Mouse (Mus musculus): ENCODE data around the gene Crhr1.

Gene Crhr1

DNA sequence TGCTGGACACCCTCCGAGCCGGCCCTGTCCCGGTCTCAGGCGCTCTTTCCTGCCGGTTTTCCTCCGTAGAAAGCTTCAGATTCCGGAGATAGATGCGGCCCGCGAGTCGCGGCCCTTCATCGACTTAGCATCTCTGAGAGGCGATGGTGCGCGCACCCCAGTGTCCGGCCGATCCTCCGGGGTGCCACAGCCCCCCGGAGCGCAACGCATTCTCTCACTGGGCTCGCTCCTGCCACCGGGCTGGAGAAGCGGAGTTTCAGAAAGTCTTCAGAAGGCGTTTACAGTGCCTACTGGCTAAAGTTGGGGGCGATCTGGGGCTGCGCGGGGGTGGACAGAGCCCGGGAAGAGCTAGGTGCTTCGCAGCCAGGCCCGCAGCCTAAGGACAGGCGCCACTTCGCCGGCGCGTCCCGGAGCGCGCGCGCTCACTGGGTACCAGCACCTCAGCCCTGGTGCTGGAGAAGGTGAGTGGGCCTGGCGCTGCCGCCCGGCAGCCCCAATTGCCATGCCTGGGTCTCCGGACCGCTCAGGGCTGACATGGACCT, 858 bp downstream of the Crhr1 start:
- DNase-seq (ENCODE audit: low read depth in 2 of 2, low spot score in 2 of 2): no peak

DNA sequence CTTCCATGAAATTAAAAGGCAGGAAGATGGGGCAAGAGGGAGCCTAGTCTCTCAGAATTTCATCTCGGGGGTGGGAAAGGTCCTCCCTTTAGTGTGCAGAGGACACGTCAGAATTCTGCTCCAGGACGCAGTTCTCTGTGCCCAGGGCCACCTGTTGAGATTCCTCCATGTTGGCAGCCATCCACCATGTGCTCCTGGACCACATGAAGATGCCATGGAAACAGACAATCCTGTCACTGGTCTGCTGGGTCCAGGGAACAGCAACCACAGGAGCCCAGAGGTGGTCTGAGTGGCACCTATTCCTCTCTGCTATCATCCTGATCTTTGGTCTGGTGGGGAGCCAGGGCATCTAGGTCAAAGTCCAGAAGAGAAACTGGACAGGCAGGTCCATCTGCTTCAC, 6.3 kb downstream of the Crhr1 start:
- DNase-seq (ENCODE audit: low read depth in 2 of 2, low spot score in 2 of 2): no peak

DNA sequence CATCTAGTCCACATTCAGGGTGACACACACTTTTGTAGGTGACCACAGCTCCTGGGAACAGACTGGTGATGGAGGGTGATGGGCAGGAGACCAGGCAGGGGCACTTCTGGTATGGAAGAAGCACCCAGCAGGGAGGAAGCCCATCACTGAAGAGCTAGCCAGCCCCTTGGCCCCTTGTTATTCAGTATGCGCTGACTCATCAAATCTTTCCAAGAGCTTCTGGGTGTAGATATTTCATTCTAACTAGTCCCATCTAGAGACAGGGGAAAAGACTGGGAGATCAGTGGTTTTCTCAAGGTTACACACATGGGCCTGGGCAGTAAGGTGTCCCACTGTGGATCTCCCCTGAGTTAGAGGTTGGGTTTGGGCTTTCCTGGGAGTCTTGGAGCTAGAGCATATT, 12.3 kb downstream of the Crhr1 start:
- DNase-seq (ENCODE audit: low read depth in 2 of 2, low spot score in 2 of 2): no peak

DNA sequence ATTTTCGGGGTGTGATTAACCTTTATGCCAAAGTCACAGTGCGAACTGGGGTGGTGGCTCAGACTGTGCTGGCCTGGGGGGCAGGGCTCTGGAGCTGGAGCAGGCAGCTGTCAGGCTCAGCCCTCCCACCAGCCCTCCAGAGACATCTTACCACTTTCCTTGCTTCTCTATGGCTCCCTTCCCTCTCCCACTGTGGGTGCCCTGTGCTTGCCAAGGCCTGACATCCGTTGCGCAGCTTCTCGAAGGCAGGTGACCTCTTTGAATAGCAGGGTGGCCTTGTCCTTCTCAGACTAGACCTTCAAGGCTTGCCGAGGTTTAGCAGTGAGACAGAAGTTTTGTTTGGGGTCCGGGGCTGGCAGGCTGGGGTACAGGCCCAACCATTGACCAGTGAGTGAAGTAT, 16.1 kb downstream of the Crhr1 start:
- DNase-seq (ENCODE audit: low read depth in 2 of 2, low spot score in 2 of 2): no peak

DNA sequence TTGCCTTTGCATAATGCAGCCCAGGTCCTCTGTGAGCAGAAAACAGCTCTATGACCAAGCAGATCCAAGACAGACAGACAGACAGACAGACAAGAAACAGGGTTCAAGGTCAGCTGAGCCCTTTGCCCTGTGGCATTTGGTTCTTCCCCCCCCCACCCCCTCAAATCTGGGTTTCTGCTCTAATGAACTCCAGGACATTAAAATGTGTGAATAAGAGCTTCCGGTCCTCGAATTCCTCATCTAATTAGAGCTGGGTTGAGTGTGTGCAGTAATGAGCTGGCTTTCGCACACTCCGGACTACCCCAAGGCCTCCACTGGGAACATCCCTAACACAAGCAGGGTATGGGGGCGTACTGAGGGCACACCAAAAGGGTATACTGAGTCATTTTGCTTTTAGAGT, 18.3 kb downstream of the Crhr1 start:
- DNase-seq (ENCODE audit: low read depth in 2 of 2, low spot score in 2 of 2): no peak

DNA sequence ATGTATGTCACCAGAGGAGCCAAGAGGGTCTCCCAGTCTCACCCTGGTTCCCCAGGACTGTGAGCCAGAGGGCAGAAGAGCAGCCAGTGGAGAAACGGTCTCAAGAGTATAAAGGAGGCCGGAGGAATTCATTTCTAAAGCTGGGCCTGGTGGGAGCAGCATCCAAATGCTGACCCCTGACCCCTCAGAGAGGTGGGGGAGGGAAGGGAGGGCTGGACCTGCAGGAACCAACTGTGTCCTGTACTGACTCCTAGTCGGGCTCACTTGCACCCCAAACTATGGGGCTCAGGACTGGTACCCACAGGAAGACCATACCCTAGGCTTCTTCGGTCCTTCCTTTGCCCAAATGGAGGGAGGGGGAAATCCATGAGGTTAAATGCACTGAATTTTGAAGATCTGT, 21.7 kb downstream of the Crhr1 start:
- no peak for DNase-seq (ENCODE audit: low read depth in 2 of 2, low spot score in 2 of 2)

DNA sequence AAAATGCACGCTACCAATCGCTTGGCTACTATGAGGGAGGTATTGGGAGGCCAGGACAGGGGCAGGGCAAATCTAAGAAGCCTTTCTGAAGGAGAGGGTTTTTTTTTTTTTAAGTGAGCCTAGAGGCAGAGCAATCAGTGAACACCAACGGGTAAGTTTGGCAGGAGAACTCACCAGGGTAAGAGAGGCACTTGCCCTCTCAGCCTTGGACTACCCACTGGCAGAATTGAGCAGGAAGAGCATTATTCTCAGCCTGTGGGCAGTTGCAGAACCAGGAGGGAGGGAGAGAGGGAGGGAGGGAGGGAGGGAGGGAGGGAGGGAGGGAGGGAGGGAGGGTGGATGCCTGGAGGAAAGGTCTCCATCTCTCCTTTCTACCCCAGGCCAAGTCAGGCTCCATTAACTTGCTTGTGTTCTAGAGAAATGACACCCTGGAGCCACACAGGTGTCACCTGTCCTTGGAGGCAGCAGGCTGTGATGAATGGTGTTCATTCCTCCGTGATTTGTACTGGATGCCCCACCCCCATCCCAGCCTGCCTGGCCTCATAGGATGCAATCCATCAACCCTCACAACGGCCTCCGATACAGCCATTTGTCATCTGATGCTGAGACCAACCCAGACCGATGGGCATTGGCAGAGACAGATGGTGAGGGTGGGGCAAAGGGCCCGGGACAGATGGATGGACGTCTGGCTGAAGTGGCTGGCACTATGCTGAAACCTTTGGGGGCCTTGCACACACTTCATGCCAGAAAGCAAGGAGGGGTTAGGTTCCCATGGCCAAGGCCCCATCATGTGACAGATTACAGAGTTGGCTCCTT, 22.4 kb downstream of the Crhr1 start:
- no peak for DNase-seq (ENCODE audit: low read depth in 2 of 2, low spot score in 2 of 2)

DNA sequence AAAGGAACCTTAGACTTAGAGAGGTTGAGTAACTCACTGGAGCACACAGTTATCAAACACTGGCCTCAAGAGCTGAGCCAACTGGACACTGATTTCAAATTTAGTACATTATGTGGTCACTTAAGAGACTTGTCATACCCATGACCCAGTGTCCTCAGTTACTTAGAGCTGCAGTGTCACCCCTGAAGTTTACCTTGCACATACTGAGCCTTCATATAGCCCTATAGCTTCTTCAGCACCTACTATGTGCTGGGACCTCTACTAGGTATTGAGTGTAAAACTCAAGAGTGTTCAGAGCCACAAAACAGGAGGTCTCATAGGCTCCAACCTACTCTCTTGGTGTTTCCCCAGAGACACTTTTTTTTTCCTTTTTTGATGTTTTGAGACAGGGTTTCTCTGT, 23.2 kb downstream of the Crhr1 start:
- DNase-seq (ENCODE audit: low read depth in 2 of 2, low spot score in 2 of 2): no peak

DNA sequence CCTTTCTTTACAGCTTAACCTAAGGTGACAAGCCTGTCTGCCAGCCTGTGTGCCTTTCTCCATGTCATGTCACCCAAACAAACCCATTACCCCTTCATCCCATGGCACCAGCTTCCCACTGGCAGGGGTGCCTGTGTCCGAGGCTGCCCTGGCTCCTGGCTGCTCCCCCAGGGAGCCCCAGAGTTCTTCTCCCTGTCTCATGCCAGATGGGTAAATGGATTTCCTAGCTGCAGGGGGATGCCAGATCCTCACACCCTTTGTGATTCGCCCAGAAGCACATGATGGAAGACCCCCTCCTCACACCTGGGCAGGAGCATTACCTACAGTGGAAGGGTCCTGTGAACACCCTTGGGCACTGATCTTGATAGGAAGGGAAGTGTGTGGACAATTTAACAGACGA, 23.7 kb downstream of the Crhr1 start:
- no peak for DNase-seq (ENCODE audit: low read depth in 2 of 2, low spot score in 2 of 2)

DNA sequence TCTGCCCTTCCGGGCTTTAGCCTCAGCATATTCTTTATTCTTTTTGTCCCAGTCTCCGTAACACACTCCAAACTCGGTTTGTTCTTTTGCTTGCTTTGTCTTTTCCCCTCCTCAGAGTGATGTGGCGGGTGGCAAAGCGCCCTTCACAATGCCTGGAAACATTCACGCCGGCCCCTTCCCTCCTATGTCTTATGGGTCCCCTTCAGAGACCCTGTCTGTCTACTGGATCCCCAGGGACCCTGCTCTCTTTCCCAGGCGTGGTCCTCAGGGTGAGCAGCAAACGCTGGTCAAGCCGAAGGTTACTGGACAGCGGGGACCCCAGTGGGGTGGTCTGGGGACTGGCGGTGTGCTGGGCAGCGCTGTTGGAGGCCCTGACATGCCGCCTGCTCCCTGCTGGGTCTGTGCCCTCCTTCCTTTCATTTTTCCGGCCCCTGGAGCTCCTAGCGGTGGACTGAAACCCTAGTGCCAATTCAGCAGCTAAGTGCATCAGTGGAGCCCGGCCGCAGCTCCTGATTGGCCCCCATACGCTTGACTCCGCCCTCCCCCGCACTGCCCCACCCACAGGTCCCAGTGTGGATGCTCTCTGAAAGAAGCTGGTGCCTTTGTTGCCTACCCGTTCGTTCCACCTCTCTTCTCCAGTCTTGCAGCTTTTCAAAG, 25.1 kb downstream of the Crhr1 start:
- DNase-seq (ENCODE audit: low read depth in 2 of 2, low spot score in 2 of 2): no peak

DNA sequence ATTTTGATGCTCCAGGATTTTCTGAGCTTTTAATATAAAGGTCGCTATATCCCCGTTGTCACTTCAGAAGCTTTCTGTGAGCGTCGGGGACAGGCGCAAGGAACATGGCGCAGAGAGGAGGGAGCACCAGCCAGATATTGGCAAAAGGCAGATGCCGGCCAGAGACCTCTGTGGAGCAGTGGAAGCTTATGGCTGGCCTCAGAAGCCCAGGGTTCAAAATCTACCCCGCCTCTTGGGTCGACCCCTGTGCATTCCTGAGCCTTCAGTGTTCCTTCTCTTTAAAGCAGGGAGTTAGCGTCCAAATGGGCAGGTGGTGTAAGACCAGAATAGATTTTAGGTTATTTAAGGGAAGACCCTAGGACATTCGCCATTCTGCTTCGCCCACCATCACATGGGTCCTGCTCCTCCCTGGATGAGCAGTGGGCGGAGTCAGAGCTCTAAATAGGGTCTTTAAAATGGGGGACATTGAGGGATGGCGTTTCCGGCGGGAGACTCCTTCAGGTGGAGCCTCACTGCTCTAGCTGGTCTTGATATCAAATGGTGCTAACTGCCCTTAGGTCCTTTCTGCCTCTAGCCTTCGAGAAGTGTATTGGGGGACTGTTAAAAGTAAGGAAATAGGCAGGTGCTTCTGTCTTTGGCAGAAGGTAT, 25.7 kb downstream of the Crhr1 start:
- no peak for DNase-seq (ENCODE audit: low read depth in 2 of 2, low spot score in 2 of 2)

DNA sequence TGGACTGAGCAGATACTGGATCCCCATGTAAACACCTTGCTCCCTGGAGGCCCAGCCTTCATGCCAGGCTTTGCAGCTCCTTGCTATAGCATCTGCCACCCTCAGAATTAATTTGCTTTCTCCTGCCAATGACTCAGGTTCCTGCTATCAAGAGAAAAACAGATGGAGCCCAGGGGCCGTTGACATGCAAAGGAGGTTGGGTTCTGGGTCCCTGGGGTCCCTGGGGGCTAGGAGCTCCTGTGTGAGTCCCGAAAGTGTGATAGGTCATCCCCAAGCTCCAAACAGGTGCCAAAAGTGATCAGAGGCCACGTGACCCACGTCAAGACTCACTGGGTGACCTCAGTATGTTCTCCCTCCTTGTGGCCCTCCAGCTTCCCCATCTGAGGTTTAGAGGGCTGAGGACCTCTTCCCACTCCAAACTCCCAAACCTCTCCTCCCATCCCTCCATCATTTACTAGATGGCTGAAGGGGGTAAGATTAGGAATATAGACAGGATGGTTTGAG, 27.2 kb downstream of the Crhr1 start:
- no peak for DNase-seq (ENCODE audit: low read depth in 2 of 2, low spot score in 2 of 2)

DNA sequence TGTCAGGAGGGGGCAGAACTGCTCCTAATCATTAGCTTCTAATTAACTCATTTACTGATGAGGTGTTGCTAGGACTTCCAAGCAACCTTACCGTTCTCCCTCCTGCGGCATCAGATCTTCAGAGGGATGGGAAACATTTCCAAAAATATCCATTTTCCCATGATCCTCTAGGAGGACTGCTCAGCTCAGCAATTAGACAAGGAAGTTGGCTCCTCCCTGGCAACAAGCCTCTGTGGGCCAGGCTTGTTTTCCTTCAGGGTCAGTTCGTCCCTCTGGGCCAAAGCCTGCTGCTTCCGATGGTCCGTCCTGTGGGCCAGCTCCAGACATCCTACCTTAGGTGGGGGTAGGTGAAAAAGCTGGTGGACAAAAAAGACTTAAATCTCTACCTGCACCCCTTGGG, 28.5 kb downstream of the Crhr1 start:
- DNase-seq (ENCODE audit: low read depth in 2 of 2, low spot score in 2 of 2): no peak

DNA sequence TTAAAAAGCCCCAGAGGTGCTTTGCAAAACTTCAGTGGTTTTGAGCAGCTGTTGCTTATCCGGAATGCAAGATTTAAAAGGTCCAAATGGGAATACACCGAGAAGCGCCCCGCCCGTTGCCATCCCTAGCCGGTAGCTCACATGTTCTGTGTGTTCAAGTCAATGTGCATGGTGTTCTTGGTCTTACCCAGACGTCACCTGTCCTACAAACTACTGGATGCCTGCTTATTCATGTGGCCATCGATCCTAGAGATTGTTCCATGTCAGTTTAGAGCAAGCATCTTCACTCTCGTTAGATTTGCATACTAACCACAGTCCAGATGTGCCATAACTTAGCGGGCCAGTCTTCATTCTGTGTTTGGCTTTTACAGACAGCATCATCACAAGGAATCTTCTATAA, 31.6 kb downstream of the Crhr1 start:
- no peak for DNase-seq (ENCODE audit: low read depth in 2 of 2, low spot score in 2 of 2)

DNA sequence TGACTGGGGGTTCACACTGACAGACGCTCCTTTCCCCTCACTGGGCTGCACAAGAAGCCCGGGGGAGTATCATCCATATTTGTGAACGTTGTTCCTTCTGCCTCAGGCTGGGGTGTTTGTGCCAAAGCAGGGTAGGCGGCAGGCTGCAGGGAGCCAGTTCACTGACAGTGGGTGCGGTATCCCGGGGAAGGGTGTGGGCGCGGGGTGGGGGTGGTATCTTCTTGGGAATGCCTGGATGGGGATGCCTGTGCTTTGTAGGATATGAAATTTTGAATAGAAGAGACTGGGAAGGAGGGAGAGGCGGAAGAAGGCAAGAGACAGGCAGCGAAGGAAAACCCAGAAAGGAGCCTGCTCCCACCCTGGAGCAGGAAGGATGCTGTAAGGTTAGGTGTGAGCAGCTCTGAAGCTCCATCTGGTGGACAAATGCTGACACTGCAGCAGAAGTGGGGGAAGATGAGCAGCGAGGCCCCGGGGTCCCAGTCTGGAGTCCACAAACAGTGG, 38.7 kb downstream of the Crhr1 start:
- peak; percentile 40 to 48 for DNase-seq (ENCODE audit: low read depth in 2 of 2, low spot score in 2 of 2)

DNA sequence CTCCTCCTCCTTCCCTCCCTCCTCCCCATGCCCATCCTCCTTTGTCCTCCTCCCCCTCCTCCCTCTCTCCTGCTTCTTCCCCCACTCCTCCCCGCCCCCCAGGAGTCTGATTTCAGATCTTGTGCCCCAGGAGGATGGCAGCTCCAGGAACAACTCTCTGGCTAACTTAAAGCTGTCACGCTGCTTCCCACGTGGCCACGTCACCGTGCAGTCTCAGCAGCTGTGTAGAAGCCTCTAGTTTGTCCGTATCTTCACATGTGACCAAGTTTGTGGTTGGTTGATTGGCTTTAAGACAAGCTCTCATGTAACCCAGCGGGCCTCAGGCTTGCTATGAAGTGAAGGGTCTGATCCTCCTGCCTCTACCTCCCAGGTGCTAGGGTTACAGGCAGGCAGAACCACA, 46.2 kb downstream of the Crhr1 start:
- no peak for DNase-seq (ENCODE audit: low read depth in 2 of 2, low spot score in 2 of 2)

DNA sequence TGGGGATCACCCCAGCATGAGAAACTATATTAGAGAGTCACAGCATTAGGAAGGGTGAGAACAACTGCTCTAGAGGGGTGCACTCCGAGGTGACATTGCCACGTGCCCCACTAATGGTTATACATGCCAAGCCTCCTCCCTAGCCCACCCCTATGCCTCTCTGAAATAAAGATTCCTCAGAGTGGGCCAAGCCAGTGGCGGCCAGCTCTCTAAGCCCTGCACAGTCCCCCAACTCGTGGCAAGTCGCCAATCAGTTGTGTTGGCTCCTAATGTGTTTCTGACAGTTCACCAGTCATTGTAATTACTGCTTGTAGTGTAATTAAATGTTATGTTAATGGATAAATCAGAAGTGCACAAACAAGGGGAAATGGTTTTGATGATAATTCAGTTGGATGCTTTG, 47.1 kb downstream of the Crhr1 start:
- DNase-seq (ENCODE audit: low read depth in 2 of 2, low spot score in 2 of 2): no peak

DNA sequence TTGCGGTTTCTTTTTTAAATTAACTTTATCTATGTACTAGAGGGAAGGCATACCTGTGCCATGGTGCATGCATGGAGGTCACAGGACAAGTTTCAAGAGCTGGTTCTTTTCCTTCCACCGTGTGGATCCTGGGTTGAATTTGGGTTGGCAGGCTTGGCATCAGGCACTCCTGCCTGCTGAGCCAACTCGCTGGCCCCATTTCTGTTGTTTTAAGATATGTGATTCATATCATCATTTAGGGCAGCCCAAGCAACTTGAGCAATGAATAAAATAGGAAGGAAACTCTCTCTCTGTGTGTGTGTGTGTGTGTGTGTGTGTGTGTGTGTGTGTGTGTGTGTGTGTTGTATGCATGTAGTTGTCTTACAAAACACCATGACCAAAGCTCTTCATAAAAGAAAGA, 49.5 kb downstream of the Crhr1 start:
- DNase-seq (ENCODE audit: low read depth in 2 of 2, low spot score in 2 of 2): no peak

DNA sequence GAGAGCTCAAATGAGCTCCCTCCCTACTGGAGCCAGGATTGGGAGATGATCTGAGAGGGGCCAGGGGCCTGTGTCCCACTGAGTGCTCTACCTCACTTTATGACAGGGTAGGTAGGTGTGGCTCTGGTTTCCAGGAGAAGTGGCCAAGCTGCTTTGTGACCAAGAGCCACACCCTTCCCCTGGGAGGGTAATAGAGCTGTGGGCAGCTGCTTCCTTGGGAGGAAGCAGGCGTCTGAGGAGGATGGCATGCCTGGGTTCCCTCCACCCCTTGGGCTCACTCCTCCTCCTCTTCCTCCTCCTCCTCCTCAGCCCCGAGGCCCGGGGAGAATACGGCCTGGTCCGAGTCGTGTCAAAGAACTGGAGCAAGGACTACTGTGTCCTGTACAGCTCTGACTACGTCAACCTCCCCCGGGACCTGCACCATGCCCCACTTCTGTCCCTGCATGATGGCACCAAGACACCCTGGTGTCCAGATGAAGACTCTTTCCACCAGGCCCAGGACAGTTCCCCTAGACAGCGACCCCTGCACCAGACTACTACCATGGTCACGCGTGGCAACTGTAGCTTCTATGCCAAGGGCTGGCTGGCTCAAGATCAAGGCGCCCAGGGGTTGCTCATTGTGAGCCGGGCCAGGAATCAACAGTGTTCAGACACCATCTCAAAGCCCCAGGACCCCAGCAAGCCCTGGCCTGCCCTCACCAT, 53.6 kb downstream of the Crhr1 start, which contains the start of gene Sppl2c:
Gene Sppl2c (plus strand): TSS at position 193 of the 702 bp plus-strand sequence.
- no peak for DNase-seq (ENCODE audit: low read depth in 2 of 2, low spot score in 2 of 2)

DNA sequence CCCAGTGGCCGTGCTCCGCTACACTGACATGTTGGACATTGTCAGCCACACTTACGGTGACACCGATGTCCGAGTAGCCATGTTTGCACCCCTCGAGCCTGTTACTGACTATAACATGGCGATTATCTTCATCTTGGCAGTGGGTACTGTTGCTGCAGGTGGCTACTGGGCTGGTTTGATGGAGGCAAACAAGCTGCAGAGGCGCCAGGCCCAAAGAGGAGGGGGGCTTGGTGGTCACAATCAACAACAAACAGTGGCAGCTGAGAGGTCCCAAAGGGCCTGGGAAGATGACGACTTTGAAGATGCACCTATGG, 54.1 kb downstream of the Crhr1 start:
- no peak for DNase-seq (ENCODE audit: low read depth in 2 of 2, low spot score in 2 of 2)

DNA sequence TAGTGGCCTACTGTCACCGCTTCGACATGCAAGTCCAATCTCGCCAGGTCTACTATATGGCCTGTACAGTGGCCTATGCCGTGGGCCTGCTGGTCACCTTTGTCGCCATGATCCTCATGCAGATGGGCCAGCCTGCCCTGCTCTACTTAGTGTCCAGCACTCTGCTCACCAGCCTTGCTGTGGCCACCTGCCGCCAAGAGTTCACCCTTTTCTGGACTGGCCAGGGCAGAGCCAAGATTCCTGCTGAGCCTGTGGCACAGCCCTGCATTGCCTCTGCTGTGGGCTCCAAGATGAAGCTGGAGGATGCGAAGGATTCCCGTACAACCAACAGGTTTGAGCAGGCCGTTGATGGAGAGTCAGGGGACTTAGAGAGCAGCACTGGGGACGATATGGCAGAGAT, 55.1 kb downstream of the Crhr1 start:
- no peak for DNase-seq (ENCODE audit: low read depth in 2 of 2, low spot score in 2 of 2)

Data from CD8-positive naive resting alpha-beta T cell, adult 2 months (primary cell).